Mouse (Mus musculus) embryonic facial prominence, embryonic 12.5 days (tissue): Measurements from ENCODE around the gene Pop5. TPM values are rescaled to one million over a fixed set of nuclear protein-coding genes. Genes with fewer than 3 reads are reported as not detected.

Experiments
- ATAC-seq: fragments of 200-750 bp; cut with Nextera tagmentation; 2 replicates; pipeline ENCODE4 v1.8.0; 2017; ENCODE audit not compliant: insufficient number of reproducible peaks, insufficient read depth, low FRiP score, low TSS enrichment
- H3K27ac ChIP-seq: fragments of 300-500 bp; sonication (generic); 2 replicates; pipeline ENCODE4 v1.5.1; 2016; ENCODE audit warnings: mild to moderate bottlenecking
- H3K27me3 ChIP-seq: fragments of 300-500 bp; sonication (generic); 2 replicates; pipeline ENCODE4 v1.6.1; 2016; ENCODE audit warnings: mild to moderate bottlenecking, moderate library complexity
- H3K36me3 ChIP-seq: fragments of 300-500 bp; sonication (generic); 2 replicates; pipeline ENCODE4 v1.6.1; 2016; ENCODE audit warnings: mild to moderate bottlenecking
- H3K4me1 ChIP-seq: fragments of 300-500 bp; sonication (generic); 2 replicates; pipeline ENCODE4 v1.6.1; 2016
- H3K4me2 ChIP-seq: fragments of 300-500 bp; sonication (generic); replicated peaks from 2 replicates; pipeline ENCODE4 v1.6.1; 2016; ENCODE audit warnings: mild to moderate bottlenecking, moderate library complexity
- H3K4me3 ChIP-seq: fragments of 300-500 bp; sonication (generic); 2 replicates; pipeline ENCODE4 v1.5.1; 2016; ENCODE audit warnings: mild to moderate bottlenecking
- H3K9ac ChIP-seq: fragments of 300-500 bp; sonication (generic); 2 replicates; pipeline ENCODE4 v1.6.1; 2016; ENCODE audit warnings: mild to moderate bottlenecking, moderate library complexity
- H3K9me3 ChIP-seq: fragments of 300-500 bp; sonication (generic); 2 replicates; pipeline ENCODE4 v1.6.1; 2016; ENCODE audit warnings: mild to moderate bottlenecking, moderate library complexity
- WGBS: fragments of 180-500 bp; shearing (Covaris S2); methylation state at CpG from one replicate; pipeline ENCODE4 v1.1.7; 2016; 5-methylcytosine and 5-hydroxymethylcytosine counted together
- polyA plus RNA-seq: library from polyadenylated mRNA; unstranded; fragments of >200 nt; fragmentation: Nextera tagmentation; extraction: Ambion mirVana; gene quantifications from 2 replicates; pipeline ENCODE4 v1.2.1, GENCODE M21; 2016

Gene Pop5
- polyA plus RNA-seq, 1 experiment from 2014 or later, result 82.1 TPM

- ATAC-seq, result peak; percentile 74; the same call in 1 of the 2 replicates
- Histone ChIP-seq H3K4me2 (peak overlapping the region; percentile 56), H3K9ac (peak overlapping the region; percentile 47), H3K4me1 (peaks cover 17% of the 10 kb centered on the region), H3K36me3 (no peaks in the 10 kb centered on the region), H3K4me3 (peak overlapping the region; percentile 35), H3K9me3 (no peaks in the 10 kb centered on the region), H3K27me3 (peaks cover 7% of the 10 kb centered on the region; the same call in 1 of the 2 replicates), H3K27ac (0 out of 2 replicates have a peak overlapping the region, but pooled peaks have one; percentile 4)
- WGBS, result 12% methylated on average over 23 of the region's 23 CpGs
These were observed 31.7 kb upstream of the Pop5 start for GRCm38 (mm10) chr5:115203735-115204561.

- Histone ChIP-seq H3K4me2 (peak overlapping the region; percentile 56), H3K9me3 (no peaks in the 10 kb centered on the region), H3K4me1 (peaks cover 17% of the 10 kb centered on the region), H3K4me3 (peak overlapping the region; percentile 35), H3K9ac (peak overlapping the region; percentile 47), H3K27me3 (peaks cover 7% of the 10 kb centered on the region; the same call in 1 of the 2 replicates), H3K27ac (0 out of 2 replicates have a peak overlapping the region, but pooled peaks have one; percentile 4), H3K36me3 (no peaks in the 10 kb centered on the region)
- peak; percentile 60; the same call in 1 of the 2 replicates for ATAC-seq
- 4% methylated on average over 31 of the region's 31 CpGs for WGBS
These were observed 30.9 kb upstream of the Pop5 start for GRCm38 (mm10) chr5:115204562-115205311.

GRCm38 (mm10) chr5:115207244-115207643 is 28.4 kb upstream of the Pop5 start:
- H3K27me3 ChIP-seq, result peaks cover 7% of the 10 kb centered on the region; the same call in 1 of the 2 replicates
- H3K4me1 ChIP-seq, result peaks cover 17% of the 10 kb centered on the region
- no peaks in the 10 kb centered on the region for H3K9me3 ChIP-seq
- no peak overlapping the region for H3K4me3 ChIP-seq
- H3K9ac ChIP-seq, result no peak overlapping the region
- H3K36me3 ChIP-seq, result no peaks in the 10 kb centered on the region
- no peak overlapping the region for H3K27ac ChIP-seq
- no peak for ATAC-seq
- 57% methylated on average over 5 of the region's 5 CpGs for WGBS
- H3K4me2 ChIP-seq, result no peak overlapping the region

- Histone ChIP-seq H3K4me3 (no peak overlapping the region), H3K9me3 (no peaks in the 10 kb centered on the region), H3K9ac (no peak overlapping the region), H3K36me3 (no peaks in the 10 kb centered on the region), H3K4me2 (0 out of 2 replicates have a peak overlapping the region, but pooled peaks have one; percentile 3), H3K27me3 (peaks cover 7% of the 10 kb centered on the region; the same call in 1 of the 2 replicates), H3K4me1 (peaks cover 17% of the 10 kb centered on the region), H3K27ac (no peak overlapping the region)
- 12% methylated on average over 11 of the region's 16 CpGs for WGBS
- no peak for ATAC-seq
These were observed 27.7 kb upstream of the Pop5 start for GRCm38 (mm10) chr5:115207892-115208291.

GRCm38 (mm10) chr5:115208601-115209000 is 27.0 kb upstream of the Pop5 start:
- no peak overlapping the region for H3K4me2 ChIP-seq
- peaks cover 15% of the 10 kb centered on the region for H3K4me1 ChIP-seq
- no peak overlapping the region for H3K4me3 ChIP-seq
- no peak for ATAC-seq
- H3K36me3 ChIP-seq, result no peaks in the 10 kb centered on the region
- no peak overlapping the region for H3K9ac ChIP-seq
- WGBS, result 63% methylated on average over 5 of the region's 5 CpGs
- no peaks in the 10 kb centered on the region for H3K9me3 ChIP-seq
- no peak overlapping the region for H3K27ac ChIP-seq
- H3K27me3 ChIP-seq, result peaks cover 7% of the 10 kb centered on the region; the same call in 1 of the 2 replicates

- no peak for ATAC-seq
- H3K4me3 ChIP-seq, result no peak overlapping the region
- H3K36me3 ChIP-seq, result no peaks in the 10 kb centered on the region
- H3K9me3 ChIP-seq, result no peaks in the 10 kb centered on the region
- H3K27me3 ChIP-seq, result peaks cover 3% of the 10 kb centered on the region; the same call in 1 of the 2 replicates
- H3K27ac ChIP-seq, result no peak overlapping the region
- H3K4me2 ChIP-seq, result no peak overlapping the region
- H3K9ac ChIP-seq, result no peak overlapping the region
- 11% methylated on average over 1 of the region's 1 CpGs for WGBS
- H3K4me1 ChIP-seq, result peaks cover 6% of the 10 kb centered on the region
These were observed 25.3 kb upstream of the Pop5 start for GRCm38 (mm10) chr5:115210380-115210779.

GRCm38 (mm10) chr5:115212451-115212850 is 23.2 kb upstream of the Pop5 start:
- no peak overlapping the region for H3K27ac ChIP-seq
- peaks cover 7% of the 10 kb centered on the region for H3K27me3 ChIP-seq
- no peak overlapping the region for H3K4me2 ChIP-seq
- no peak overlapping the region for H3K9ac ChIP-seq
- ATAC-seq, result no peak
- no peak overlapping the region for H3K4me3 ChIP-seq
- 76% methylated on average over 9 of the region's 9 CpGs for WGBS
- H3K4me1 ChIP-seq, result peaks cover 13% of the 10 kb centered on the region
- H3K9me3 ChIP-seq, result no peaks in the 10 kb centered on the region
- H3K36me3 ChIP-seq, result no peaks in the 10 kb centered on the region

- Histone ChIP-seq H3K27me3 (peaks cover 7% of the 10 kb centered on the region), H3K4me2 (no peak overlapping the region), H3K36me3 (no peaks in the 10 kb centered on the region), H3K9me3 (no peaks in the 10 kb centered on the region), H3K4me1 (peaks cover 13% of the 10 kb centered on the region), H3K9ac (no peak overlapping the region), H3K4me3 (no peak overlapping the region), H3K27ac (no peak overlapping the region)
- ATAC-seq, result no peak
- 60% methylated on average over 4 of the region's 4 CpGs for WGBS
These were observed 22.8 kb upstream of the Pop5 start for GRCm38 (mm10) chr5:115212861-115213260.

GRCm38 (mm10) chr5:115214864-115215263 is 20.8 kb upstream of the Pop5 start:
- no peaks in the 10 kb centered on the region for H3K36me3 ChIP-seq
- under 1% methylated on average over 17 of the region's 17 CpGs for WGBS
- ATAC-seq, result 0 out of 2 replicates have a peak, but pooled peaks have one; percentile 30
- H3K9ac ChIP-seq, result peak overlapping the region; percentile 61
- no peak overlapping the region for H3K27ac ChIP-seq
- peaks cover 9% of the 10 kb centered on the region for H3K4me1 ChIP-seq
- peaks cover 7% of the 10 kb centered on the region for H3K27me3 ChIP-seq
- peak overlapping the region; percentile 61 for H3K4me2 ChIP-seq
- H3K9me3 ChIP-seq, result no peaks in the 10 kb centered on the region
- peak overlapping the region; percentile 37 for H3K4me3 ChIP-seq

GRCm38 (mm10) chr5:115215273-115216185 is 20.1 kb upstream of the Pop5 start:
- no peak for ATAC-seq
- Histone ChIP-seq H3K27ac (no peak overlapping the region), H3K4me3 (peak overlapping the region; percentile 37), H3K27me3 (peaks cover 7% of the 10 kb centered on the region), H3K36me3 (no peaks in the 10 kb centered on the region), H3K4me2 (peak overlapping the region; percentile 61), H3K9me3 (no peaks in the 10 kb centered on the region), H3K4me1 (peaks cover 9% of the 10 kb centered on the region), H3K9ac (peak overlapping the region; percentile 51; the same call in 1 of the 2 replicates)
- 13% methylated on average over 27 of the region's 27 CpGs for WGBS

GRCm38 (mm10) chr5:115217998-115218397 is 17.6 kb upstream of the Pop5 start:
- Histone ChIP-seq H3K36me3 (no peaks in the 10 kb centered on the region), H3K9me3 (no peaks in the 10 kb centered on the region), H3K4me3 (no peak overlapping the region), H3K4me2 (no peak overlapping the region), H3K9ac (no peak overlapping the region), H3K27me3 (peaks cover 7% of the 10 kb centered on the region), H3K4me1 (peaks cover 16% of the 10 kb centered on the region), H3K27ac (no peak overlapping the region)
- no peak for ATAC-seq
- WGBS, result 92% methylated on average over 12 of the region's 12 CpGs
